Mouse (Mus musculus) C2C12 (cell line): ENCODE data around the gene Sirt2.

Experiments used
- CEBPB ChIP-seq: IDR thresholded peaks from one replicate; pipeline ENCODE4 v1.6.1; 2011; ENCODE audit warnings: low read depth, mild to moderate bottlenecking, control low read depth, moderate library complexity
- CTCF ChIP-seq: IDR thresholded peaks from one replicate; pipeline ENCODE4 v1.5.1; 2011; ENCODE audit not compliant: control insufficient read depth, insufficient read depth, insufficient read length
- FOSL1 ChIP-seq: IDR thresholded peaks from one replicate; pipeline ENCODE4 v1.8.0; 2011; ENCODE audit warnings: mild to moderate bottlenecking, low read length; ENCODE audit not compliant: poor library complexity, insufficient read depth, severe bottlenecking
- MAX ChIP-seq: IDR thresholded peaks from one replicate; pipeline ENCODE4 v1.6.1; 2011; ENCODE audit warnings: mild to moderate bottlenecking, control low read depth
- MYOD1 ChIP-seq: IDR thresholded peaks from one replicate; pipeline ENCODE4 v1.6.1; 2011; ENCODE audit warnings: low read depth; ENCODE audit not compliant: control insufficient read depth, insufficient read length
- MYOG ChIP-seq: IDR thresholded peaks from one replicate; pipeline ENCODE4 v1.6.1; 2011; ENCODE audit not compliant: control insufficient read depth, insufficient read length; ENCODE audit errors: extremely low read depth

GRCm38 (mm10) chr7:28825686-28826401, 59.3 kb downstream of the Sirt2 start:
- TF ChIP-seq FOSL1 (no peak), MYOG (no peak), CTCF (no peak), MYOD1 (no peak), CEBPB (no peak), MAX (no peak)
